Mouse (Mus musculus) stomach, postnatal 0 days (tissue): ENCODE measurements at regions not wholly inside any gene's neighbourhood (a gene's known extent, or its start where the extent isn't known, plus 50 kb on each side); places are given as distances from the start of the nearest gene placed in this dataset.

Source experiments
- CTCF ChIP-seq: IDR thresholded peaks from 2 replicates; pipeline ENCODE4 v1.5.1; 2016; ENCODE audit warnings: antibody characterized with exemption, low read depth, mild to moderate bottlenecking, moderate library complexity
- EP300 ChIP-seq: optimal IDR thresholded peaks from 2 replicates; pipeline ENCODE3; 2016; ENCODE audit warnings: antibody characterized with exemption

DNA sequence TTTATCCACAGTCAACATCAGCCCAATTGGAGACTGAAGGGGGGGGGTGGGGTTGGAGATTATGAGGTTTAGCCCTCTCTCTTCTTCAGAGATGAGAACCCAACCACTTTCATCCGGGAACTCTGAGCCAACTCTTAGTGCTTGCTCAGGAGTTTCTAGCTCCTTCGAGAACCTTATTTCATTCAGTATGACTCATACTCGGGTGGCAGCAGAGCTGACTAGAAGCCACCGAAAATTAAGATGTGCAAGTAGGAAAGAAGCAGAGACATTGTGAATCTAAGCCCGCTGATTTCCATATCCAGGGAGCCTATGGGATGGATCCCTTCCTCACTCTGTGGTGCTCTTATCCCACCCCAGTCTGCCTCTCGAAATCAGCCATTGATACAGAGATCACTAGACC is 262.0 kb upstream of the Pabpc6 start:
- TF ChIP-seq CTCF = no peak
- TF ChIP-seq EP300 = no peak
